Mouse (Mus musculus): ENCODE results near the gene Pdzk1ip1. TPM values are rescaled to one million over a fixed set of nuclear protein-coding genes. Genes with fewer than 3 reads are reported as not detected.

Gene Pdzk1ip1
- total and polyA plus RNA-seq, 3 experiments, result 0.55 TPM; not detected in 2

DNA sequence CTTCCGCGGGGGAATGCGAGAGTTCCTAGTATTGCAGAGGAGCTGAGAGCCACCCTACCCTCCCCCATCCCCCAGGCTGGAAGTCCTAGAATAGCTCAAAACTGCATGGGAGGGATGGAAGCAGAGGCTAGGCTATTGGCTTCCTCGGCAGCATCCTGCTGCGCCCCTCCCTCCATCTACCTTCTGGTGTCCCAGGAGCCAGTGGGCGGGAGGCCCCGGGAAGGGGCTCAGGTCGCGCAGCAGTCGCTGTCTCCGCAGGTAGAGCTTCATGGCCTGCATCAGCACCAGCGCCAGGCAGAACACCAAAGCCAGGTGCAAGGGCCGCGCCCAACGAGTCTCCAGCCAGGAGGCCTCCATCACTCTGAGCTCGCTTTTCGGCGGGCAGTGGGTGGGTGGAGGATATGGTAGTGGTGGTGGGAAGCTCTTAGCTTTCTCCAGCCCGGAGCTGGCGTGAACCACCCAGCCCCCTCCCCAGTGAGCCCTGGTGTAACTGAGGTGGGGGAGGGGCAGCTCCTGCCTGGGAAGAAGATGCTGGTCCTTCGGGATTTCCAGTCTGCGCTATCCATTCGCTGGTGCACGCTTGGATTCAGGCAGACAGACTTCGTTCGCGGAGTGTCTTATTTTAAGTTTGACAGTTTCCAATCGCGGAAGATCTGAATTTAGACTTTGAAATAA, 45.2 kb downstream of the Pdzk1ip1 start, which contains the start of gene Cyp4x1:
Gene Cyp4x1, minus strand, starts transcription at position 661 of the 675 bp plus-strand sequence.
- no peak for DNase-seq (ENCODE audit: extremely low read depth)
- no peaks in the 10 kb centered on the region for H3K36me3 ChIP-seq (replicated peaks in 1 of 2; ENCODE audit: control insufficient read depth in 1 of 2, insufficient read depth in 1 of 2, low read length in 1 of 2)
- H3K9ac ChIP-seq (ENCODE audit: insufficient read depth, low read depth), result no peak within 1 kb of the TSS
- TF ChIP-seq ZMIZ1 (IDR thresholded peaks at IDR 0.05; ENCODE audit: low read depth, low read length), result no peak
- TF ChIP-seq EP300 (IDR thresholded peaks at IDR 0.05; ENCODE audit: low read length), result no peak
- no peak for TF ChIP-seq MAZ (IDR thresholded peaks at IDR 0.05; ENCODE audit: low read depth, low read length)
- no peak for TF ChIP-seq CHD1 (IDR thresholded peaks at IDR 0.05; ENCODE audit: low read depth, low read length)
- no peak for TF ChIP-seq RCOR1 (conservative IDR thresholded peaks at IDR 0.05; ENCODE audit: low read depth, low read length)
- TF ChIP-seq TBP (conservative IDR thresholded peaks at IDR 0.05; ENCODE audit: low read depth, low read length), result no peak
- no peak for TF ChIP-seq USF1 (IDR thresholded peaks at IDR 0.05; ENCODE audit: low read depth, low read length)
- TF ChIP-seq JUN (IDR thresholded peaks at IDR 0.05; ENCODE audit: insufficient read depth, low read depth, low read length), result no peak
- no peak for TF ChIP-seq CTCF (conservative IDR thresholded peaks at IDR 0.05 in 1 of 2, IDR thresholded peaks at IDR 0.05 in 1 of 2; ENCODE audit: low read depth in 2 of 2, low read length in 2 of 2)
- TF ChIP-seq IRF4 (IDR thresholded peaks at IDR 0.05; ENCODE audit: low read depth, low read length), result no peak
- TF ChIP-seq NRF1 (IDR thresholded peaks at IDR 0.05; ENCODE audit: low read depth, low read length), result no peak
- TF ChIP-seq MEF2A (IDR thresholded peaks at IDR 0.05; ENCODE audit: borderline replicate concordance, low read depth, low read length), result no peak
- no peak for TF ChIP-seq POLR2A (IDR thresholded peaks at IDR 0.05; ENCODE audit: low read depth, low read length)
- no peak for TF ChIP-seq ELF1 (IDR thresholded peaks at IDR 0.05; ENCODE audit: low read depth, low read length)
- no peak for TF ChIP-seq ZNF384 (IDR thresholded peaks at IDR 0.05; ENCODE audit: low read depth, low read length)
- no peaks in the 10 kb centered on the region for H3K4me1 ChIP-seq (ENCODE audit: control insufficient read depth in 1 of 2, insufficient read depth in 2 of 2)
- H3K4me3 ChIP-seq (replicated peaks in 1 of 3; ENCODE audit: low read depth in 2 of 3, low read length in 2 of 3, poor library complexity in 1 of 3), result no peak within 1 kb of the TSS
- H3K27me3 ChIP-seq (replicated peaks), result peaks cover 53% of the 10 kb centered on the region
- no peak within 1 kb of the TSS for H3K27ac ChIP-seq (ENCODE audit: insufficient read depth, low read depth)
- H3K4me2 ChIP-seq (ENCODE audit: insufficient read depth, low read depth, poor library complexity, severe bottlenecking), result no peak within 1 kb of the TSS
- dilution Hi-C loops (cut with MboI; ENCODE audit: extremely low pct_ligation_motif_present, extremely low pct_unique_long_range_greater_than_20kb, low sequenced_read_pairs) (no loop called here), in situ Hi-C loops (cut with MboI; ENCODE audit: low pct_ligation_motif_present, low pct_unique_long_range_greater_than_20kb, low sequenced_read_pairs) (no loop called here)
- no peaks in the 10 kb centered on the region for H3K9me3 ChIP-seq (replicated peaks; ENCODE audit: low read length)
- H3K79me2 ChIP-seq (replicated peaks; ENCODE audit: control insufficient read depth, extremely low read depth, insufficient read depth, poor library complexity, severe bottlenecking), result no peaks in the 10 kb centered on the region

DNA sequence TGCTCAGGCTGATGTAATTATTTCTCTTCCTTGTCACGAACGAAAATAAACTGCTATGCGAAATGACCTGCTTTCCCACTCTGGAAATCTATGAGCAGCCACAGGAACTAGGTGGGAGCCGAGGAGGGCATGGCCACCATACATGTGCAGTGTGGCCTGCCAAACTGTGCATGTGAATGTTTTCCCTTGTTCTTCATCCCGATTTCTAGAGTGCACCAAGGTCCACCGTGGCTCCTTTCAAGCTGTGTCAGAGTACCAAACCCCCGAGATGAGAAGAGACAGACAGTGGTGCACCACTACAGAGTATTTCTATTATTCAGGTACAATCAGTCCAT, 45.8 kb downstream of the Pdzk1ip1 start:
- H3K4me1 ChIP-seq (ENCODE audit: control insufficient read depth in 1 of 2, insufficient read depth in 2 of 2), result no peaks in the 10 kb centered on the region
- TF ChIP-seq JUND (conservative IDR thresholded peaks at IDR 0.05; ENCODE audit: low read depth, low read length) (no peak), EP300 (IDR thresholded peaks at IDR 0.05; ENCODE audit: low read length) (no peak), USF1 (IDR thresholded peaks at IDR 0.05; ENCODE audit: low read depth, low read length) (no peak), NELFE (IDR thresholded peaks at IDR 0.05; ENCODE audit: low read depth, low read length) (no peak), MXI1 (IDR thresholded peaks at IDR 0.05; ENCODE audit: low read depth, low read length) (no peak), HCFC1 (IDR thresholded peaks at IDR 0.05; ENCODE audit: low read depth, low read length) (no peak)
- in situ Hi-C loops (cut with MboI; ENCODE audit: low pct_ligation_motif_present, low pct_unique_long_range_greater_than_20kb, low sequenced_read_pairs) (no loop called here), dilution Hi-C loops (cut with MboI; ENCODE audit: extremely low pct_ligation_motif_present, extremely low pct_unique_long_range_greater_than_20kb, low sequenced_read_pairs) (no loop called here)
- H3K79me2 ChIP-seq (replicated peaks; ENCODE audit: control insufficient read depth, extremely low read depth, insufficient read depth, poor library complexity, severe bottlenecking), result no peaks in the 10 kb centered on the region
- no peaks in the 10 kb centered on the region for H3K9me3 ChIP-seq (replicated peaks; ENCODE audit: low read length)
- DNase-seq (ENCODE audit: extremely low read depth), result no peak
- no peak overlapping the region for H3K4me2 ChIP-seq (ENCODE audit: insufficient read depth, low read depth, poor library complexity, severe bottlenecking)
- peaks cover 53% of the 10 kb centered on the region for H3K27me3 ChIP-seq (replicated peaks)
- H3K27ac ChIP-seq (ENCODE audit: insufficient read depth, low read depth), result no peak overlapping the region
- H3K4me3 ChIP-seq (replicated peaks in 1 of 3; ENCODE audit: low read depth in 2 of 3, low read length in 2 of 3, poor library complexity in 1 of 3), result no peak overlapping the region
- no peak overlapping the region for H3K9ac ChIP-seq (ENCODE audit: insufficient read depth, low read depth)
- no peaks in the 10 kb centered on the region for H3K36me3 ChIP-seq (replicated peaks in 1 of 2; ENCODE audit: control insufficient read depth in 1 of 2, insufficient read depth in 1 of 2, low read length in 1 of 2)

Other genes with a start within 250 kb of the Pdzk1ip1 start
- gene Foxd2, start 179.8 kb upstream of the Pdzk1ip1 start, total RNA-seq (2012; rRNA removed), result 0.17 TPM in 2 replicates
- not detected in 2 replicates for gene Foxd2, start 179.8 kb upstream of the Pdzk1ip1 start, total RNA-seq (2014; rRNA removed)
- gene Foxd2, start 179.8 kb upstream of the Pdzk1ip1 start, polyA plus RNA-seq (2012; ENCODE audit: insufficient read length, low read depth), result 0.14 and 0.19 TPM in 2 replicates
- not detected in 2 replicates for gene Foxe3, start 162.7 kb upstream of the Pdzk1ip1 start, total RNA-seq (2012; rRNA removed)
- gene Foxe3, start 162.7 kb upstream of the Pdzk1ip1 start, total RNA-seq (2014; rRNA removed), result not detected in 2 replicates
- gene Foxe3, start 162.7 kb upstream of the Pdzk1ip1 start, polyA plus RNA-seq (2012; ENCODE audit: insufficient read length, low read depth), result not detected in 2 replicates
- 27.2 and 35.9 TPM in 2 replicates for gene Cmpk1, start 101.5 kb upstream of the Pdzk1ip1 start, total RNA-seq (2012; rRNA removed)
- 115 and 127 TPM in 2 replicates for gene Cmpk1, start 101.5 kb upstream of the Pdzk1ip1 start, total RNA-seq (2014; rRNA removed)
- gene Cmpk1, start 101.5 kb upstream of the Pdzk1ip1 start, polyA plus RNA-seq (2012; ENCODE audit: insufficient read length, low read depth), result 92.1 and 99.8 TPM in 2 replicates
- gene Stil, start 88.5 kb upstream of the Pdzk1ip1 start, total RNA-seq (2012; rRNA removed), result 8.9 and 9.0 TPM in 2 replicates
- gene Stil, start 88.5 kb upstream of the Pdzk1ip1 start, total RNA-seq (2014; rRNA removed), result 8.1 and 8.4 TPM in 2 replicates
- gene Stil, start 88.5 kb upstream of the Pdzk1ip1 start, polyA plus RNA-seq (2012; ENCODE audit: insufficient read length, low read depth), result 9.7 and 11.8 TPM in 2 replicates
- 0.34 and 0.50 TPM in 2 replicates for gene Tal1, start 32.3 kb upstream of the Pdzk1ip1 start, total RNA-seq (2012; rRNA removed)
- 0.12 and 0.15 TPM in 2 replicates for gene Tal1, start 32.3 kb upstream of the Pdzk1ip1 start, total RNA-seq (2014; rRNA removed)
- gene Tal1, start 32.3 kb upstream of the Pdzk1ip1 start, polyA plus RNA-seq (2012; ENCODE audit: insufficient read length, low read depth), result 0.13 and 0.19 TPM in 2 replicates
- gene Cyp4x1, start 45.6 kb downstream of the Pdzk1ip1 start, total RNA-seq (2012; rRNA removed), result not detected in 2 replicates
- not detected in 2 replicates for gene Cyp4x1, start 45.6 kb downstream of the Pdzk1ip1 start, total RNA-seq (2014; rRNA removed)
- 0.07 TPM in 1 of 2 replicates, not detected in the other for gene Cyp4x1, start 45.6 kb downstream of the Pdzk1ip1 start, polyA plus RNA-seq (2012; ENCODE audit: insufficient read length, low read depth)
- gene Cyp4a29, start 153.4 kb downstream of the Pdzk1ip1 start, total RNA-seq (2012; rRNA removed), result not detected in 2 replicates
- not detected in 2 replicates for gene Cyp4a29, start 153.4 kb downstream of the Pdzk1ip1 start, total RNA-seq (2014; rRNA removed)
- gene Cyp4a29, start 153.4 kb downstream of the Pdzk1ip1 start, polyA plus RNA-seq (2012; ENCODE audit: insufficient read length, low read depth), result not detected in 2 replicates
- not detected in 2 replicates for gene Cyp4a12a, start 210.3 kb downstream of the Pdzk1ip1 start, total RNA-seq (2012; rRNA removed)
- gene Cyp4a12a, start 210.3 kb downstream of the Pdzk1ip1 start, total RNA-seq (2014; rRNA removed), result not detected in 2 replicates
- gene Cyp4a12a, start 210.3 kb downstream of the Pdzk1ip1 start, polyA plus RNA-seq (2012; ENCODE audit: insufficient read length, low read depth), result not detected in 2 replicates